Mouse (Mus musculus) embryonic facial prominence, embryonic 11.5 days (tissue): ENCODE results near the gene Tmem59l. TPM values are rescaled to one million over a fixed set of nuclear protein-coding genes. Genes with fewer than 3 reads are reported as not detected.

ENCODE experiments used
- ATAC-seq: fragments of 200-750 bp; cut with Nextera tagmentation; replicated peaks from 2 replicates; pipeline ENCODE4 v1.8.0; 2017; ENCODE audit warnings: low read depth; ENCODE audit not compliant: insufficient number of reproducible peaks, low FRiP score, low TSS enrichment
- DNase-seq: peaks from one replicate; pipeline ENCODE4 v3.0.0-alpha.2; 2015; ENCODE audit warnings: low spot score
- H3K27ac ChIP-seq: fragments of 300-500 bp; sonication (generic); replicated peaks from 2 replicates; pipeline ENCODE4 v1.5.1; 2014; ENCODE audit warnings: mild to moderate bottlenecking, low read depth, low read length, control low read depth
- H3K27me3 ChIP-seq: fragments of 300-500 bp; sonication (generic); 2 replicates; pipeline ENCODE4 v1.6.1; 2014; ENCODE audit warnings: mild to moderate bottlenecking, low read length, moderate library complexity, mixed read lengths; ENCODE audit not compliant: control insufficient read depth, insufficient read depth
- H3K36me3 ChIP-seq: fragments of 300-500 bp; sonication (generic); replicated peaks from 2 replicates; pipeline ENCODE4 v1.6.1; 2014; ENCODE audit warnings: low read depth, mild to moderate bottlenecking, low read length, moderate library complexity, mixed read lengths; ENCODE audit not compliant: control insufficient read depth, insufficient read depth
- H3K4me1 ChIP-seq: fragments of 300-500 bp; sonication (generic); 2 replicates; pipeline ENCODE4 v1.6.1; 2014; ENCODE audit warnings: low read length, mixed read lengths; ENCODE audit not compliant: control insufficient read depth, insufficient read depth
- H3K4me2 ChIP-seq: fragments of 300-500 bp; sonication (generic); 2 replicates; pipeline ENCODE4 v1.6.1; 2014; ENCODE audit warnings: low read depth, mild to moderate bottlenecking, control low read depth, low read length, moderate library complexity
- H3K4me3 ChIP-seq: fragments of 300-500 bp; sonication (generic); 2 replicates; pipeline ENCODE4 v1.5.1; 2014; ENCODE audit warnings: low read depth, low read length, control low read depth
- H3K9ac ChIP-seq: fragments of 300-500 bp; sonication (generic); replicated peaks from 2 replicates; pipeline ENCODE4 v1.6.1; 2014; ENCODE audit warnings: mild to moderate bottlenecking, control low read depth, low read length
- H3K9me3 ChIP-seq: fragments of 300-500 bp; sonication (generic); replicated peaks from 2 replicates; pipeline ENCODE4 v1.6.1; 2016; ENCODE audit warnings: mild to moderate bottlenecking, low read length, inconsistent platforms, mixed read lengths; ENCODE audit not compliant: control insufficient read depth
- WGBS: fragments of 180-500 bp; shearing (Covaris S2); extraction: QIAGEN DNeasy Blood & Tissue Kit; methylation state at CpG from one replicate; pipeline ENCODE4 v1.1.7; 2014; 5-methylcytosine and 5-hydroxymethylcytosine counted together
- polyA plus RNA-seq: library from polyadenylated mRNA; unstranded; fragments of >200 nt; fragmentation: Nextera tagmentation; extraction: Ambion mirVana; gene quantifications from 2 replicates; pipeline ENCODE4 v1.2.1, GENCODE M21; 2014

Tmem59l gene
- polyA plus RNA-seq, 1 experiment from 2014 or later, result 25.4 TPM

DNA sequence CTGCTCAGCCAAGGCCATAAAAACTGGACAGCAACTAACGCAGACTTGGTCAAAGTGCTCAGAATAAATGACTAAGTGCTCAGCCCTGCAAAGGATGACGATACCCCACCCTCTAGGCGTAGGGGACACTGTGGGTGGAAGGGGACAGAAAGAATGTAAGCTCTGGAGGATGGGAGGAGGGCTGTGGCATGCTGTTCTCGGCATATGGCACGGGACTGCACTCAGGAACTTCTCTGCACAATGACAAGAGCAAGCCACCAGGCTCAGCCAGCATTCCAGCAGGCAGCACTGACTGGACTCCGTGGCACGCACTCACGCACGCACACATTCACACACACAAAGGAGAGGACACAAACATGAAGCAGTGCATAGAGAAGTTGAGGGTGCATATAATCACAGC, 26.6 kb downstream of the Tmem59l start:
- Histone ChIP-seq H3K4me3 (no peak overlapping the region), H3K4me1 (no peaks in the 10 kb centered on the region), H3K27me3 (no peaks in the 10 kb centered on the region), H3K36me3 (no peaks in the 10 kb centered on the region), H3K27ac (no peak overlapping the region), H3K9ac (no peak overlapping the region), H3K4me2 (no peak overlapping the region), H3K9me3 (no peaks in the 10 kb centered on the region)
- ATAC-seq (no peak), DNase-seq (no peak)
- 84% methylated on average over 9 of the region's 9 CpGs for WGBS

DNA sequence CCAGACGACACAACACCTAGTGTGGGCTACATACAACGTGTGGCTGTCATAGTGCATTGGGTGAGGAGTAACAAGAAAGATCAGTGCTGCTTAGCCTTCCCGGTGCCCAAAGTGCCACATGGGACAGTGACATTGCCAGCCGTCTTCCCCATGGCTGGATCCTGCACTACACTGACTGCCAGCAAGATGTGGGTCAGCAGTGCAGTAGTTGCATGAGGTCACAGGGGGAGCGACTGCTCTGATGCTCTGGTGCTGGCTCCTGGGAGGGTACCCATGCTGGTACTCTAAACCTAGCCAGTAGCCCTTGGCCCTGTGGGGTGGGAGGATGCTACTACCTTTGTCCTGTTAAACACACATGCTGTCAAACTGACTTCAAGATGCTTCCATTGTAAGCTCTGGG, 27.0 kb downstream of the Tmem59l start:
- no peak for ATAC-seq
- no peaks in the 10 kb centered on the region for H3K9me3 ChIP-seq

DNA sequence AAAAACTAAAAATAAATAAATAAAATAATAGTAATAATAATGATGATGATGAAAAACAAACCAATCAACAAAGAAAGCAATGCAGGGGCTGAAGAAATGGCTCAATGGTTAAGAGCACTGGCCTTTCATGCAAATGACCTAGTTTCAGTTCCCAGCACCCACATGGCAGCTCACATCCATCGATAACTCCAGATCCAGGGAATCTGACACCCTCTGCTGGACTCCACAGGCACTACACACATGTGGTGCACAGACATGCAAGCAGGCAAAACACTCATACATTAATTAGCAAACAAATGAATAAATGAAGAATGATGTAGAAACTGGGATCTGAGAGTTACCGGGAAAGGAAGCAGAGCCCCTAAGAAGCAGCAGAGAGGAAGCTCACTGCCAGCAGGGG, 27.5 kb downstream of the Tmem59l start:
- Histone ChIP-seq H3K4me1 (no peaks in the 10 kb centered on the region), H3K27me3 (no peaks in the 10 kb centered on the region), H3K27ac (no peak overlapping the region), H3K4me2 (no peak overlapping the region), H3K4me3 (no peak overlapping the region), H3K36me3 (no peaks in the 10 kb centered on the region), H3K9me3 (no peaks in the 10 kb centered on the region), H3K9ac (no peak overlapping the region)
- DNase-seq (no peak), ATAC-seq (no peak)
- WGBS, result 94% methylated on average over 2 of the region's 2 CpGs

More for the DNA sequence above, 27.0 kb downstream of the Tmem59l start:
- no peak for DNase-seq
- no peak overlapping the region for H3K9ac ChIP-seq
- H3K4me2 ChIP-seq, result no peak overlapping the region
- WGBS, result 92% methylated on average over 5 of the region's 5 CpGs
- no peak overlapping the region for H3K27ac ChIP-seq
- H3K4me3 ChIP-seq, result no peak overlapping the region
- H3K36me3 ChIP-seq, result no peaks in the 10 kb centered on the region
- no peaks in the 10 kb centered on the region for H3K27me3 ChIP-seq
- H3K4me1 ChIP-seq, result no peaks in the 10 kb centered on the region

DNA sequence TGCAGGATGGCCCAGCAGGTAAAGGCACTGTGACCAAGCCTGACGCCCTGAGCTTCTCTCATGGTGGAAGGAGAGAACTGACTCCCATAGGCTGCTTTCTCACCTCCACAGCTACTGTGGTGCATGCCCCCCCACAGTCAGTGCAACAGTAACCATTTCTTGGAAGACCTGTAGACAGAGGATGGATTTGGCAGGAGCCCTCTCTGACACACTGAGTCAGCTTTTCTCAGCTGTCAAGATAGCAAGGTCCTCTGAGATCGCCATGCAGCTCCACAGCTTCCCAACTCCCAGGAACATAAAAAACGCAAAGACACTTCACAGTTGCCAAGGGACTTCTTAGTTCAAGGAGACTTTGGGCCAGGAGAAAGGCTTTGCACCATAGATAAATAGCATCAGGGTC, 28.7 kb downstream of the Tmem59l start:
- no peak overlapping the region for H3K4me2 ChIP-seq
- no peaks in the 10 kb centered on the region for H3K36me3 ChIP-seq
- no peaks in the 10 kb centered on the region for H3K4me1 ChIP-seq
- WGBS, result 91% methylated on average over 3 of the region's 3 CpGs
- DNase-seq, result no peak
- no peaks in the 10 kb centered on the region for H3K27me3 ChIP-seq
- no peak overlapping the region for H3K27ac ChIP-seq
- no peaks in the 10 kb centered on the region for H3K9me3 ChIP-seq
- no peak overlapping the region for H3K9ac ChIP-seq
- H3K4me3 ChIP-seq, result no peak overlapping the region
- no peak for ATAC-seq

DNA sequence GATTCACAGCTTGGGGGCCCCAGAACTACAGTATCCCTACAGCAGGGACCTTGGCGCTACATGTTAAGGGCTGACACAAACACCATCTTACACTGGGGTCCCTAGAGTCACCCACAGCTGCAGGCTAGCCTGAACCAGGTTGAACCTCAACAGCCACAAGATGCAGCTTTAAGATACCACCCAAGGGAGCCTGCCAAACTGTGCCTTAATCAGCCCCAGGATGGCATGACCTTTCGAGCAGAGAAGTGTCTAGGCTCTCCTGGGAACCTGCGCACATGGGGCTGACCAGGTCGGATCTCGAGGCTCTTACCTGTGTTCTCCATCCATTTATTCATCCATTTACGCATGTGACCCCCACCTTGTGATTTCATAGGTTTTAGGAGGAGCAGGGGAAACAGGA, 29.3 kb downstream of the Tmem59l start:
- no peak overlapping the region for H3K9ac ChIP-seq
- DNase-seq (no peak), ATAC-seq (no peak)
- H3K4me3 ChIP-seq, result no peak overlapping the region
- no peaks in the 10 kb centered on the region for H3K4me1 ChIP-seq
- H3K4me2 ChIP-seq, result no peak overlapping the region
- H3K36me3 ChIP-seq, result no peaks in the 10 kb centered on the region
- H3K9me3 ChIP-seq, result no peaks in the 10 kb centered on the region
- 86% methylated on average over 6 of the region's 6 CpGs for WGBS
- no peaks in the 10 kb centered on the region for H3K27me3 ChIP-seq
- no peak overlapping the region for H3K27ac ChIP-seq

DNA sequence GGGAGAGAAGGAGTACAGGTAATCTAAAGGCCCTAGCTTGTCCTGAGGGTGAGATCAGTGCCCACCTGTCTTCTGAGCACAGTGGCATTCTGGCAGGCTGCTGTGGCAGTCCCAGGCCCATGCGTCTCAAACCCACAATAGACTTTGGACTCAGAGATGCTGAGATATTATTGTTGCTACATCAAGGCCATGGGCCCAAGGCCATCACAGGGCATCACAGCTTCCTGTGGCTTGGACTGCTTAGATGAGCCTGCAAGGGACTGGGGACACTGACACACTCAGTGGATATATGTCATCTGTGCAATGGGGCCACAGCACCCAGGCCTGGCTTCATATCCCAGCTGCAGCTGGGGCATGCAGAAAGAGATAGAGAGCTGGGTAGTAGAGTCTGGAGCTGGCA, 30.2 kb downstream of the Tmem59l start:
- WGBS, result 100% methylated on average over 1 of the region's 1 CpGs
- Histone ChIP-seq H3K9ac (no peak overlapping the region), H3K4me2 (no peak overlapping the region), H3K9me3 (no peaks in the 10 kb centered on the region), H3K4me3 (no peak overlapping the region), H3K27ac (no peak overlapping the region), H3K4me1 (no peaks in the 10 kb centered on the region), H3K36me3 (no peaks in the 10 kb centered on the region; the same call in 1 of the 2 replicates), H3K27me3 (no peaks in the 10 kb centered on the region)
- DNase-seq, result no peak
- no peak for ATAC-seq

DNA sequence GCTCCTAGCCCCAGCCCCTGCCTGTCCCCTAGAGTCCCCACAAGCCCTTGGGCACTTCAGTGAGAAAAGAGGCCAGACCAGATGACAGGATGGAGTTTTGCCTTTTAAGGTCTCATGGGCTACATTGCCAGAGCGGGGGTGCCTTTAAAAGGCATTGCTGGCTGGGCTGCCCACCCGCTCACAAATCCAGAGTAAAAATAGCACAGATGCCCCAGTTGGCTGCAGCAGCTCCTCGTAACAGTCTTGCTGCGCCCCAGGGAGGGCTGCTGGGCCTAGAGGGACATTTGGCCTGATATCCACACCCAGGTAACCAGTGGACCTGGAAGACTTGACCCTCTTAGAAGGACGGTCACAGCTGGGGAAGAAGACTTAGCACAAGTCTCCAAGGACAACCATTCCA, 33.3 kb downstream of the Tmem59l start:
- H3K4me2 ChIP-seq, result no peak overlapping the region
- H3K4me3 ChIP-seq, result no peak overlapping the region
- 91% methylated on average over 5 of the region's 5 CpGs for WGBS
- H3K9me3 ChIP-seq, result no peaks in the 10 kb centered on the region
- no peak for DNase-seq
- H3K27ac ChIP-seq, result no peak overlapping the region
- H3K36me3 ChIP-seq, result no peaks in the 10 kb centered on the region; the same call in 1 of the 2 replicates
- no peak overlapping the region for H3K9ac ChIP-seq
- no peak for ATAC-seq
- H3K4me1 ChIP-seq, result peaks cover 6% of the 10 kb centered on the region
- no peaks in the 10 kb centered on the region for H3K27me3 ChIP-seq

DNA sequence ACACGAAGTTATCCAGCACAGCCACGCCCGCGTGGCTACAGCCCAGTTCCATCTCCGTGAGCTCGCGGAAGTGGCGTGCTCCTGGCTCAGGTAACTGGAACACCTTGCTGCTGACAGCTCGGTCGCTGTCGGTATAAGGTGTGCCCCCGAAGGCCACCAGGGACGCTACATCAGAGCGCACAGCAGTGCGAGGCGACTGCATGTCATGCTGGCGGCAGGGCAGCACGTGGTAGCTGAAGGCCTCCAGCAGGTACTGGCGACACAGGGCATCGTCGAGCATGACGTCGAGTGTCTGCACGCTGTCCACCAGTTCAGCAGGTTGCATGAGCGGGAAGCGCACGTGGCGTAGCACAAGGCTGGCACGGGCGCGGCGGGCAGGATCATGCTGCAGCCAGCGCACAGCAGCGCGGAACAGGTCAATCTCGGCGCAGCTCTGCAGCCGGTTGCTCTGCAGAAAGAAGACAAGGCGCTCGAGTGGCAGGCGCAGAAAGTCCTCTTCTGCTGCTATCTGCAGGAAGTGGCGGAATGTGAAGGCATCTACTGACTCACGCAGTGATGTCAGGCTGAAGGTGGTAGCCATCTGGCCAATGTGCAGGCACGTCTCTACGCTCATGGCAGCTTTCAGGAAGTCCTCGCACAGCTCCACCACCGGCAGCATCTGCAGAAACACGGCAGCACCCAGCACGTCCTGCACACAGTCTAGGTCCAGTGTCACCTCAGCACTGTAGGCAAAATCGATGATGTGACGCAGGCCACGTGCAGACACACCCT, 34.8 kb downstream of the Tmem59l start:
- no peaks in the 10 kb centered on the region; the same call in 1 of the 2 replicates for H3K36me3 ChIP-seq
- peaks cover 8% of the 10 kb centered on the region for H3K4me1 ChIP-seq
- H3K27ac ChIP-seq, result no peak overlapping the region
- WGBS, result 63% methylated on average over 52 of the region's 52 CpGs
- H3K4me2 ChIP-seq, result no peak overlapping the region
- H3K9me3 ChIP-seq, result no peaks in the 10 kb centered on the region
- DNase-seq, result no peak
- H3K4me3 ChIP-seq, result no peak overlapping the region
- no peak overlapping the region for H3K9ac ChIP-seq
- ATAC-seq, result no peak
- no peaks in the 10 kb centered on the region for H3K27me3 ChIP-seq
